Mouse (Mus musculus): ENCODE data around the gene Tmem144. TPM values are rescaled to one million over a fixed set of nuclear protein-coding genes. Genes with fewer than 3 reads are reported as not detected.

The Tmem144 gene
- polyA plus RNA-seq (2021), result 5.1 TPM

DNA sequence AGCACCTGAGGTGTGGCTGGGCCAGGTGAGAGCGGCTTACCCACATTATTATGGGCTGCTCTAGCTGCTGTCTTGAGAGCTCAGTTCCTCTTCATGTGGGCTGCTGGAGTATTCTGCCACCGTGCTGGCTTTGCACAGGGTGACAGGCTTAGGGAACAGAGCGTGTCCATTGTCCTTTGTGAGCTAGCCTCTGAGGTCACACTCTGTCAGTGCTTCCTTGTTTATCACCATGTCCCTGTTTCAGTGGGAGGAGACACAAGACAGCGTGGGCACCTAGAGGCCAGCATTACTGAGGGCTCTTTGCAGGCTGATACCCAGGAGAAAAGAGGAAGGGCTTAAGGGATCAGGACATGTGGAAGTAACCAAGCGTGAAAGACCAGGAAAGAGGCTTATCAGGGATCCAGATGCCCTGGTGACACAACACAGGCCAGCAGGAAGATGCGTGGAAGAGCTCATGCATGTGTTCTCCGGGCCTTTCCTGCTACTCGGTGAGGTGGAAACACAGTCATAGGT is at the start of gene Tmem144:
Gene Tmem144, minus strand, starts transcription at position 120 of the 513 bp plus-strand sequence.
- TF ChIP-seq CTCF (IDR thresholded peaks at IDR 0.05), result no peak
- in situ Hi-C loops (cut with MboI; ENCODE audit: low pct_unique_long_range_greater_than_20kb), result loop anchor here (10.0 to 25.0 kb wide), 4 partner anchors 410 to 1935 kb away; no protein-coding TSS in a partner anchor
- ChIA-PET POLR2A (no interaction called here), CTCF (interaction anchor here (0.6 to 8.4 kb wide), 9 partner anchors 11 to 262 kb away, joined by 3 to 84 read pairs (median 15); partner anchors contain the start of gene Fam198b)
- DNase-seq (ENCODE audit: low read depth, low spot score) (peak; percentile 49), ATAC-seq (peak; percentile 53)
- H3K27me3 ChIP-seq, result no peaks in the 10 kb centered on the region

GRCm38 (mm10) chr3:79901734-79902133 is 49.2 kb upstream of the Tmem144 start:
- in situ Hi-C loops (cut with MboI; ENCODE audit: low pct_unique_long_range_greater_than_20kb), result no loop called here
- ATAC-seq, result no peak
- ChIA-PET CTCF (interaction anchor here (0.7 to 1.6 kb wide), 5 partner anchors 9 to 78 kb away, joined by 4 to 7 read pairs (median 4); partner anchors contain the start of gene Fam198b), POLR2A (interaction anchor here (0.6 to 0.9 kb wide), 2 partner anchors 22 to 271 kb away, joined by 3 read pairs; no protein-coding TSS in a partner anchor)
- no peak for TF ChIP-seq CTCF (IDR thresholded peaks at IDR 0.05)
- DNase-seq (ENCODE audit: low read depth, low spot score), result no peak
- H3K27me3 ChIP-seq, result no peaks in the 10 kb centered on the region

DNA sequence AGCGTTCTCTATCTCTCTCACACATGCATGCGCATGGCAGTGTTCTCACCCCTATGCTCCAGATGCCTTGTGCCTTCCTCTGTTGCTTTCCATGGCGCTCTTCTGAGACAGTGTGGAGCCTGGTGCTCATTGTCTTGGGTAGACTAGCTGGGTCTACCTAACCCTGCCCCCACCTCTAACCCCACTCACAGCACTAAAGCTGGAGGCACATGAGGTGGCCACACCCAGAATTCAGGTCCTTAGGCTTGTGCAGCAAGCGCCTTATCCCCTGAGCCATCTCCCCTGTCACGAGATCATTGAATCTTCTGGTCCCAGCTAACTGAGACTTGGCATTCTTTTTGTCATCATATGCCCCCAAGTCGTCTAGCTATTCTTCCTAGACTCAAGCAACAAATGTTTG is 48.7 kb upstream of the Tmem144 start:
- no peaks in the 10 kb centered on the region for H3K27me3 ChIP-seq
- DNase-seq (ENCODE audit: low read depth, low spot score), result no peak
- TF ChIP-seq CTCF (IDR thresholded peaks at IDR 0.05), result no peak
- no peak for ATAC-seq
- CTCF ChIA-PET, result interaction anchor here (0.7 to 1.6 kb wide), 5 partner anchors 10 to 79 kb away, joined by 4 to 7 read pairs (median 4); partner anchors contain the start of gene Fam198b
- in situ Hi-C loops (cut with MboI; ENCODE audit: low pct_unique_long_range_greater_than_20kb), result no loop called here
- POLR2A ChIA-PET, result interaction anchor here (0.6 to 0.9 kb wide), 2 partner anchors 22 to 271 kb away, joined by 3 read pairs; no protein-coding TSS in a partner anchor

- DNase-seq (ENCODE audit: low read depth, low spot score) (no peak), ATAC-seq (no peak)
- CTCF ChIA-PET, result interaction anchor here (0.9 to 1.6 kb wide), 3 partner anchors 11 to 16 kb away, joined by 4 to 7 read pairs (median 6); partner anchors contain the start of gene Fam198b
- POLR2A ChIA-PET, result no interaction called here
- no peaks in the 10 kb centered on the region for H3K27me3 ChIP-seq
- in situ Hi-C loops (cut with MboI; ENCODE audit: low pct_unique_long_range_greater_than_20kb), result no loop called here
- no peak for TF ChIP-seq CTCF (IDR thresholded peaks at IDR 0.05)
Measured at GRCm38 (mm10) chr3:79900502-79900901, 47.9 kb upstream of the Tmem144 start.

DNA sequence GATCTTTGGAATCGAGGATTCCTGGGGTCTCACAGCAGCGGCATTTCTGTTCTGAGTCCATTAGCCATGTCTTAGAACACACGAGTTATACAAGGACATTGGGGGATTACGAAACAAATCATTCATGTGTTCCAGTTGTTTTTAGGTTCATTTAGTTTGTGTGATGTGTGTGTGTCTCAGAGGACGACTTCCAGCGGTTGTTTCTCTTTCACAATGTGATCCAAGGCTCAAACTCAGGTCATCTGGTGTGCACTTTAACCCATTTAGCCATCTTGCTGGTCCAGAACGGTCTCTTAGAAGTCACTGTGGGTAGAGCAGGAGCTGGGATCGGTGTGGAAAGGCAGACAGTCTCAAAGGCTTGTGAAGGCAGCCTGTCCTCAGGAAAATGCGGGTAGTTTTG is 47.3 kb upstream of the Tmem144 start:
- ChIA-PET POLR2A (no interaction called here), CTCF (interaction anchor here (0.9 to 3.6 kb wide), 5 partner anchors 11 to 88 kb away, joined by 4 to 21 read pairs (median 7); partner anchors contain the start of gene Fam198b)
- no peak for TF ChIP-seq CTCF (IDR thresholded peaks at IDR 0.05)
- in situ Hi-C loops (cut with MboI; ENCODE audit: low pct_unique_long_range_greater_than_20kb), result no loop called here
- no peak for DNase-seq (ENCODE audit: low read depth, low spot score)
- H3K27me3 ChIP-seq, result no peaks in the 10 kb centered on the region
- ATAC-seq, result no peak

DNA sequence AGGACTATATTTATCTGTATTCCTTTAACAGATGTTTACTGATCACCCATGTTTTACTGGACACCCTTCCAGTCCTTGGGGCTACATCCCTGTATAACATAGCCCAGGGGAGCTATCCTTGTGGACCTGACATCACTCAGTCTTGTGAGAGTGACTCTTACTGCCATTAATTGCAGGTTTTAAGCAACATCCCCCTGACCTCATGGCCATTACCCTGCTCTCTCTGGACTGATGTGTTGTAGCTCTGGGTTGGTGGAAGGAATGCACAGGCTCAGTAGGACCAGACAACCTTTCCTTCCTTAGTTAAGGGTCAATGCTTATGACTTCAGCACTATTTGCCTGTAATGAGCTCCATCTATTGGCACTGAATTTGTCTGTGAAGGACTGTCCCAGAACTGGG is 45.9 kb upstream of the Tmem144 start:
- in situ Hi-C loops (cut with MboI; ENCODE audit: low pct_unique_long_range_greater_than_20kb), result no loop called here
- DNase-seq (ENCODE audit: low read depth, low spot score) (no peak), ATAC-seq (peak; percentile 58)
- TF ChIP-seq CTCF (IDR thresholded peaks at IDR 0.05), result no peak
- H3K27me3 ChIP-seq, result no peaks in the 10 kb centered on the region
- POLR2A ChIA-PET, result interaction anchor here (1.8 kb wide), 1 partner anchor 14 kb away, joined by 7 read pairs; the partner anchor contains the start of gene Fam198b
- CTCF ChIA-PET, result interaction anchor here (0.8 to 3.6 kb wide), 7 partner anchors 12 to 145 kb away, joined by 3 to 21 read pairs (median 8); partner anchors contain the start of gene Fam198b

- DNase-seq (ENCODE audit: low read depth, low spot score) (no peak), ATAC-seq (no peak)
- H3K27me3 ChIP-seq, result no peaks in the 10 kb centered on the region
- in situ Hi-C loops (cut with MboI; ENCODE audit: low pct_unique_long_range_greater_than_20kb), result no loop called here
- no peak for TF ChIP-seq CTCF (IDR thresholded peaks at IDR 0.05)
- POLR2A ChIA-PET, result interaction anchor here (0.8 to 1.8 kb wide), 2 partner anchors 13 to 151 kb away, joined by 3 to 7 read pairs; partner anchors contain the start of gene Fam198b
- CTCF ChIA-PET, result interaction anchor here (1.0 to 3.6 kb wide), 10 partner anchors 9 to 146 kb away, joined by 3 to 21 read pairs (median 8); partner anchors contain the start of gene Fam198b
Measured at GRCm38 (mm10) chr3:79897534-79898370, 45.2 kb upstream of the Tmem144 start.

GRCm38 (mm10) chr3:79887966-79888365 is 35.4 kb upstream of the Tmem144 start:
- in situ Hi-C loops (cut with MboI; ENCODE audit: low pct_unique_long_range_greater_than_20kb), result no loop called here
- no peak for TF ChIP-seq CTCF (IDR thresholded peaks at IDR 0.05)
- DNase-seq (ENCODE audit: low read depth, low spot score) (no peak), ATAC-seq (peak; percentile 29)
- H3K27me3 ChIP-seq, result no peaks in the 10 kb centered on the region
- CTCF ChIA-PET, result interaction anchor here (1.0 to 10.6 kb wide), 8 partner anchors 9 to 170 kb away, joined by 3 to 210 read pairs (median 4); no protein-coding TSS in a partner anchor
- POLR2A ChIA-PET, result no interaction called here

- POLR2A ChIA-PET, result no interaction called here
- no peak for DNase-seq (ENCODE audit: low read depth, low spot score)
- no peak for ATAC-seq
- in situ Hi-C loops (cut with MboI; ENCODE audit: low pct_unique_long_range_greater_than_20kb), result no loop called here
- no peak for TF ChIP-seq CTCF (IDR thresholded peaks at IDR 0.05)
- H3K27me3 ChIP-seq, result no peaks in the 10 kb centered on the region
- CTCF ChIA-PET, result interaction anchor here (0.7 to 10.6 kb wide), 9 partner anchors 8 to 171 kb away, joined by 3 to 210 read pairs (median 4); no protein-coding TSS in a partner anchor
Measured at GRCm38 (mm10) chr3:79887161-79887855, 34.7 kb upstream of the Tmem144 start.
